Mouse (Mus musculus) small intestine, adult 2 months (tissue): ENCODE measurements around the gene Ube2e3.

Experiments
- CTCF ChIP-seq: fragments of 200-500 bp; IDR thresholded peaks from 2 replicates; pipeline ENCODE4 v1.5.1; 2012; ENCODE audit warnings: low read depth, mild to moderate bottlenecking, control low read depth, inconsistent platforms, low read length, moderate library complexity, mixed read lengths; ENCODE audit not compliant: insufficient replicate concordance, insufficient read length; ENCODE audit errors: extremely low read depth
- POLR2A ChIP-seq: fragments of 200-500 bp; IDR thresholded peaks from 2 replicates; pipeline ENCODE4 v1.6.1; 2012; ENCODE audit warnings: low read depth, mild to moderate bottlenecking, control low read depth, inconsistent platforms, low read length, moderate library complexity

GRCm38 (mm10) chr2:78960288-78960687 lies 92.4 kb downstream of the Ube2e3 start:
- TF ChIP-seq CTCF (no peak), POLR2A (no peak)
